Mouse (Mus musculus) kidney, embryonic 14.5 days (tissue): ENCODE measurements around the gene Igll1. TPM values are rescaled to one million over a fixed set of nuclear protein-coding genes. Genes with fewer than 3 reads are reported as not detected.
"Not testable (repeated sequence)": the region's sequence is repeated elsewhere in the genome, so short reads cannot be mapped to it uniquely, and the experiment has no call there.

Experiments
- ATAC-seq: fragments of 200-750 bp; cut with Nextera tagmentation; 2 replicates; pipeline ENCODE4 v1.8.0; 2017; ENCODE audit warnings: moderate number of reproducible peaks, mild to moderate bottlenecking, moderate TSS enrichment, moderate library complexity; ENCODE audit not compliant: low FRiP score, low TSS enrichment
- H3K27ac ChIP-seq: fragments of 300-500 bp; sonication (generic); 2 replicates; pipeline ENCODE4 v1.5.1; 2014; ENCODE audit warnings: low read depth, mild to moderate bottlenecking, low read length, moderate library complexity, mixed read lengths
- H3K27me3 ChIP-seq: fragments of 300-500 bp; sonication (generic); 2 replicates; pipeline ENCODE4 v1.6.1; 2014; ENCODE audit warnings: mild to moderate bottlenecking, low read length; ENCODE audit not compliant: control insufficient read depth, insufficient read depth
- H3K36me3 ChIP-seq: fragments of 300-500 bp; sonication (generic); 2 replicates; pipeline ENCODE4 v1.6.1; 2014; ENCODE audit warnings: low read length, mixed read lengths; ENCODE audit not compliant: control insufficient read depth, insufficient read depth
- H3K4me1 ChIP-seq: fragments of 300-500 bp; sonication (generic); 2 replicates; pipeline ENCODE4 v1.6.1; 2014; ENCODE audit warnings: low read length, mixed read lengths; ENCODE audit not compliant: control insufficient read depth, insufficient read depth
- H3K4me2 ChIP-seq: fragments of 300-500 bp; sonication (generic); replicated peaks from 2 replicates; pipeline ENCODE4 v1.6.1; 2014; ENCODE audit warnings: low read depth, mild to moderate bottlenecking, low read length
- H3K4me3 ChIP-seq: fragments of 300-500 bp; sonication (generic); 2 replicates; pipeline ENCODE4 v1.5.1; 2014; ENCODE audit warnings: mild to moderate bottlenecking, low read length
- H3K9ac ChIP-seq: fragments of 300-500 bp; sonication (generic); 2 replicates; pipeline ENCODE4 v1.6.1; 2014; ENCODE audit warnings: low read depth, mild to moderate bottlenecking, low read length, moderate library complexity
- H3K9me3 ChIP-seq: fragments of 300-500 bp; sonication (generic); 2 replicates; pipeline ENCODE4 v1.6.1; 2016; ENCODE audit warnings: low read length; ENCODE audit not compliant: control insufficient read depth
- WGBS: fragments of 180-500 bp; shearing (Covaris S2); extraction: QIAGEN DNeasy Blood & Tissue Kit; methylation state at CpG from one replicate; pipeline ENCODE4 v1.1.7; 2014; 5-methylcytosine and 5-hydroxymethylcytosine counted together
- polyA plus RNA-seq: library from polyadenylated mRNA; unstranded; fragments of >200 nt; fragmentation: Nextera tagmentation; extraction: Ambion mirVana; gene quantifications from 2 replicates; pipeline ENCODE4 v1.2.1, GENCODE M21; 2014

The Igll1 gene
- polyA plus RNA-seq, 1 experiment from 2014 or later: not detected

GRCm38 (mm10) chr16:16856731-16857476 is 6.9 kb downstream of the Igll1 start:
- WGBS: 76% methylated on average over 13 of the region's 13 CpGs
- Histone ChIP-seq H3K36me3 (no peaks in the 10 kb centered on the region), H3K4me3 (no peak overlapping the region), H3K9me3 (no peaks in the 10 kb centered on the region), H3K9ac (no peak overlapping the region), H3K4me2 (no peak overlapping the region), H3K4me1 (no peaks in the 10 kb centered on the region), H3K27me3 (no peaks in the 10 kb centered on the region), H3K27ac (no peak overlapping the region)
- no peak for ATAC-seq

- H3K4me1 ChIP-seq, H3K4me2 ChIP-seq, H3K4me3 ChIP-seq, H3K36me3 ChIP-seq, H3K9me3 ChIP-seq, H3K27ac ChIP-seq, H3K9ac ChIP-seq, H3K27me3 ChIP-seq, ATAC-seq: not testable (repeated sequence)
- 87% methylated on average over 9 of the region's 9 CpGs for WGBS
These were observed 7.7 kb downstream of the Igll1 start for GRCm38 (mm10) chr16:16856054-16856453.

GRCm38 (mm10) chr16:16855541-16855940 is 8.2 kb downstream of the Igll1 start:
- H3K4me1 ChIP-seq: no peaks in the 10 kb centered on the region
- no peak overlapping the region for H3K4me2 ChIP-seq
- no peak overlapping the region for H3K4me3 ChIP-seq
- H3K36me3 ChIP-seq: no peaks in the 10 kb centered on the region
- WGBS: 97% methylated on average over 1 of the region's 1 CpGs
- ATAC-seq: no peak
- H3K27ac ChIP-seq: no peak overlapping the region
- no peak overlapping the region for H3K9ac ChIP-seq
- H3K9me3 ChIP-seq: no peaks in the 10 kb centered on the region
- H3K27me3 ChIP-seq: no peaks in the 10 kb centered on the region

GRCm38 (mm10) chr16:16854836-16855235 is 8.9 kb downstream of the Igll1 start:
- Histone ChIP-seq H3K27me3 (no peaks in the 10 kb centered on the region), H3K27ac (no peak overlapping the region), H3K9ac (no peak overlapping the region)

GRCm38 (mm10) chr16:16852411-16852810 is 11.4 kb downstream of the Igll1 start:
- H3K4me1 ChIP-seq: no peaks in the 10 kb centered on the region
- H3K27ac ChIP-seq: no peak overlapping the region
- H3K4me2 ChIP-seq: no peak overlapping the region
- no peaks in the 10 kb centered on the region for H3K36me3 ChIP-seq
- H3K27me3 ChIP-seq: no peaks in the 10 kb centered on the region
- no peak for ATAC-seq
- no peaks in the 10 kb centered on the region for H3K9me3 ChIP-seq
- 88% methylated on average over 3 of the region's 3 CpGs for WGBS
- H3K4me3 ChIP-seq: no peak overlapping the region
- H3K9ac ChIP-seq: no peak overlapping the region

More at GRCm38 (mm10) chr16:16854836-16855235, 8.9 kb downstream of the Igll1 start:
- no peak for ATAC-seq
- Histone ChIP-seq H3K9me3 (no peaks in the 10 kb centered on the region), H3K4me2 (no peak overlapping the region), H3K4me3 (no peak overlapping the region), H3K36me3 (no peaks in the 10 kb centered on the region), H3K4me1 (no peaks in the 10 kb centered on the region)
- WGBS: 42% methylated on average over 6 of the region's 6 CpGs

GRCm38 (mm10) chr16:16849196-16849595 is 14.6 kb downstream of the Igll1 start:
- H3K27ac ChIP-seq: no peak overlapping the region

GRCm38 (mm10) chr16:16829671-16830070 is 34.1 kb downstream of the Igll1 start:
- Histone ChIP-seq H3K4me2 (no peak overlapping the region), H3K27me3 (no peaks in the 10 kb centered on the region)
- 84% methylated on average over 3 of the region's 3 CpGs for WGBS

More at GRCm38 (mm10) chr16:16849196-16849595, 14.6 kb downstream of the Igll1 start:
- ATAC-seq: no peak
- Histone ChIP-seq H3K4me2 (no peak overlapping the region), H3K4me3 (no peak overlapping the region), H3K4me1 (no peaks in the 10 kb centered on the region), H3K9me3 (no peaks in the 10 kb centered on the region), H3K36me3 (no peaks in the 10 kb centered on the region), H3K27me3 (no peaks in the 10 kb centered on the region), H3K9ac (no peak overlapping the region)

GRCm38 (mm10) chr16:16828757-16829615 is 34.8 kb downstream of the Igll1 start, which contains the start of gene Spag6l:
Spag6l (minus strand) TSS chr16:16829456.
- Histone ChIP-seq H3K27ac (no peak within 1 kb of the TSS), H3K4me1 (no peaks in the 10 kb centered on the region), H3K27me3 (no peaks in the 10 kb centered on the region), H3K9ac (peak within 1 kb of the TSS; percentile 32; the same call in 1 of the 2 replicates), H3K36me3 (no peaks in the 10 kb centered on the region), H3K4me2 (peak within 1 kb of the TSS; percentile 64), H3K4me3 (peak within 1 kb of the TSS; percentile 29), H3K9me3 (no peaks in the 10 kb centered on the region)
- WGBS: 8% methylated on average over 31 of the region's 33 CpGs
- ATAC-seq: peak; percentile 96

More at GRCm38 (mm10) chr16:16829671-16830070, 34.1 kb downstream of the Igll1 start:
- H3K4me1 ChIP-seq: no peaks in the 10 kb centered on the region
- no peak overlapping the region; the same call in 1 of the 2 replicates for H3K4me3 ChIP-seq
- peak; percentile 24; the same call in 1 of the 2 replicates for ATAC-seq
- H3K36me3 ChIP-seq: no peaks in the 10 kb centered on the region
- H3K9me3 ChIP-seq: no peaks in the 10 kb centered on the region
- H3K9ac ChIP-seq: no peak overlapping the region
- no peak overlapping the region for H3K27ac ChIP-seq

GRCm38 (mm10) chr16:16826223-16826622 is 37.6 kb downstream of the Igll1 start:
- 85% methylated on average over 2 of the region's 2 CpGs for WGBS
- Histone ChIP-seq H3K9me3 (no peaks in the 10 kb centered on the region), H3K4me3 (no peak overlapping the region), H3K27ac (no peak overlapping the region), H3K9ac (no peak overlapping the region), H3K27me3 (no peaks in the 10 kb centered on the region), H3K36me3 (no peaks in the 10 kb centered on the region), H3K4me1 (no peaks in the 10 kb centered on the region), H3K4me2 (no peak overlapping the region)
- no peak for ATAC-seq
